Mouse (Mus musculus): ENCODE measurements at regions not wholly inside any gene's neighbourhood (a gene's known extent, or its start where the extent isn't known, plus 50 kb on each side); places are given as distances from the start of the nearest gene placed in this dataset.

- no peak for ATAC-seq (replicated peaks; ENCODE audit: low FRiP score, poor library complexity, severe bottlenecking)
These were observed 50.5 kb upstream of the Gpc5 start for GRCm38 (mm10) chr14:115041336-115042054.

GRCm38 (mm10) chr14:115042055-115042564, 49.9 kb upstream of the Gpc5 start:
- peak; percentile 89 for ATAC-seq (replicated peaks; ENCODE audit: low FRiP score, poor library complexity, severe bottlenecking)

All from erythroblast, adult 5-6 weeks (primary cell).